Mouse (Mus musculus) lung, embryonic 14.5 days (tissue): ENCODE results near the gene Nxf1. TPM values are rescaled to one million over a fixed set of nuclear protein-coding genes. Genes with fewer than 3 reads are reported as not detected.

Experiments used
- ATAC-seq: fragments of 200-750 bp; cut with Nextera tagmentation; 2 replicates; pipeline ENCODE4 v1.8.0; 2017; ENCODE audit warnings: mild to moderate bottlenecking, moderate TSS enrichment, moderate library complexity; ENCODE audit not compliant: insufficient read depth
- DNase-seq: peaks from one replicate; pipeline ENCODE4 v3.0.0-alpha.2; 2015
- H3K27ac ChIP-seq: fragments of 300-500 bp; sonication (generic); 2 replicates; pipeline ENCODE4 v1.5.1; 2014; ENCODE audit warnings: low read depth, mild to moderate bottlenecking, moderate library complexity
- H3K27me3 ChIP-seq: fragments of 300-500 bp; sonication (generic); 2 replicates; pipeline ENCODE4 v1.6.1; 2014; ENCODE audit warnings: low read length, control low read depth; ENCODE audit not compliant: insufficient read depth
- H3K36me3 ChIP-seq: fragments of 300-500 bp; sonication (generic); 2 replicates; pipeline ENCODE4 v1.6.1; 2014; ENCODE audit warnings: control low read depth; ENCODE audit not compliant: insufficient read depth
- H3K4me1 ChIP-seq: fragments of 300-500 bp; sonication (generic); 2 replicates; pipeline ENCODE4 v1.6.1; 2014; ENCODE audit warnings: antibody characterized with exemption, control low read depth; ENCODE audit not compliant: insufficient read depth
- H3K4me2 ChIP-seq: fragments of 300-500 bp; sonication (generic); 2 replicates; pipeline ENCODE4 v1.6.1; 2014; ENCODE audit warnings: mild to moderate bottlenecking
- H3K4me3 ChIP-seq: fragments of 300-500 bp; sonication (generic); 2 replicates; pipeline ENCODE4 v1.5.1; 2014; ENCODE audit warnings: low read depth, low read length
- H3K9ac ChIP-seq: fragments of 300-500 bp; sonication (generic); 2 replicates; pipeline ENCODE4 v1.6.1; 2014
- H3K9me3 ChIP-seq: fragments of 300-500 bp; sonication (generic); 2 replicates; pipeline ENCODE4 v1.6.1; 2016; ENCODE audit warnings: low read depth, low read length, control low read depth
- CTCF ChIP-seq: IDR thresholded peaks from 2 replicates; pipeline ENCODE4 v1.5.1; 2016; ENCODE audit warnings: antibody characterized with exemption, low read depth
- WGBS: fragments of 180-500 bp; shearing (Covaris S2); extraction: QIAGEN DNeasy Blood & Tissue Kit; methylation state at CpG from one replicate; pipeline ENCODE4 v1.1.7; 2014; 5-methylcytosine and 5-hydroxymethylcytosine counted together
- polyA plus RNA-seq: library from polyadenylated mRNA; unstranded; fragments of >200 nt; fragmentation: Nextera tagmentation; extraction: Ambion mirVana; gene quantifications from 2 replicates; pipeline ENCODE4 v1.2.1, GENCODE M21; 2014

The Nxf1 gene
- polyA plus RNA-seq, 1 experiment from 2014 or later, result 195 TPM

DNA sequence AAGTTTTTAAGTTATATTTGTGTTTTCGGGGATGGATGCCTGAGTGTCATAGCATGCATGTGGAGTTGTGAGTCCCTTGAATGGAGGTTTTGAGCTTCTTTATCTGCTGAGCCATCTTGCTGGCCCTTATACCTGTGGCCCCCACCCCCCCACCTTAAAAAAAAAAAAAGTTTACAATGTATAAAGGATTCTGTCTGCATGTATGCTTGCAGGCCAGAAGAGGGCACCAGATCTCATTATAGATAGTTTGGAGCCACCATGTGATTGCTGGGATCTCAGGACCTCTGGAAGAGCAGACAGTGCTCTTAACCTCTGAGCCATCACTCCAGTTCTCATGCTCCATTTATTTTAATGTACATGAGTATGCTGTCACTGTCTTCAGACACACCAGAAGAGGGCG, 9.5 kb upstream of the Nxf1 start:
- WGBS, result 76% methylated on average over 2 of the region's 2 CpGs
- DNase-seq (peak; percentile 37), ATAC-seq (no peak)
- Histone ChIP-seq H3K27me3 (no peaks in the 10 kb centered on the region), H3K36me3 (peaks cover 97% of the 10 kb centered on the region), H3K4me3 (no peak overlapping the region), H3K4me2 (no peak overlapping the region), H3K4me1 (peaks cover 4% of the 10 kb centered on the region; the same call in 1 of the 2 replicates), H3K9ac (no peak overlapping the region), H3K27ac (no peak overlapping the region), H3K9me3 (no peaks in the 10 kb centered on the region)
- TF ChIP-seq CTCF, result peak; percentile 45

DNA sequence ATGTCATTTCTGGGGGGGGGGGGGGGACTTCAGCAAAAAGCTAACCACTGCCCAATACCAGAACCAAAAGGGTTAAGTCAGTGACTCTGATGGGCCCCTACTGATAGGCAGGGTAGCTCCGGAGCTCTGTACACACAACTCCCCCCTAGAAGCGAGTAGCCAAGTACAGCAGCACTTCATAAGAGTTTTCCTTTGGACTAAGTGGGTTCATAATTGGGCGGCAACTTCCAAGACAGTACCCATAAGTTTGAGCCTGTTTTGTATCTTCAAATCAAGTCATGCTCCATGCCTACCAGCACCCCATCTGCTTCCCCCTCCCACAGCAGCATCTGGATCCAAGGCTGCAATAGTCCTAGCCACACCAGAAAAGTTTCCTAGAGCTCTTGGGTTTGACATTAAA, 1.2 kb upstream of the Nxf1 start:
- H3K9ac ChIP-seq, result no peak overlapping the region
- peak overlapping the region; percentile 61 for H3K4me2 ChIP-seq
- H3K4me3 ChIP-seq, result peak overlapping the region; percentile 96; the same call in 1 of the 2 replicates
- no peak for TF ChIP-seq CTCF
- H3K4me1 ChIP-seq, result 0 out of 2 replicates have a peak, but pooled peaks cover 3% of the 10 kb centered on the region
- WGBS, result 61% methylated on average over 3 of the region's 3 CpGs
- no peak for DNase-seq
- H3K27me3 ChIP-seq, result no peaks in the 10 kb centered on the region
- ATAC-seq, result no peak
- no peaks in the 10 kb centered on the region for H3K9me3 ChIP-seq
- H3K27ac ChIP-seq, result no peak overlapping the region
- peaks cover 38% of the 10 kb centered on the region for H3K36me3 ChIP-seq

DNA sequence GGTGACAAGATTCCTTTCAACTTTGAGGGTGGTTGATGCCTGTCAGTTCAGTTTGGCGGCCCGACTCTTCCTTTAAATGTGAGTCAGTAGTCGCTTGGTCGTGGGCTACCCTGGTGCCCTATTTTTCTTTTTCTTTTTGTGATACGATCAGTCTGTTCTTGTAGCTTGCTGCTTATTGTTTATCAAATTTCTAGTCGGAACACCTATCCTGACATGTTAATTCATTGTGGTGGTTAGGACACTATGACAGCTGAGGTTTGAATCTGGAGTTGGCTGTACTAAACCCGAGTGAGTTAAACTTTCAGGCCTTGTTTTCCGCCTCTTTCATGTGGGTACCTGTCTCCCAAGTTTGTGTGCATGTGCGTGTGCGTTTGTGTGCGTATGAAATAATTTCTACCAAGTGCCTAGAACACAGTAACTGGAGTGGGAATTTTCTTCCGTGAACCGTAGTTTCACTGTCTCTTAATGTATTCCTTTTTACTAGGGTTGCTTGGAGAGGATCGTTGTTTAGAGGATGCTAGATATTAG, 662 bp downstream of the Nxf1 start:
- Histone ChIP-seq H3K9me3 (no peaks in the 10 kb centered on the region), H3K27me3 (no peaks in the 10 kb centered on the region), H3K27ac (peak overlapping the region; percentile 92), H3K4me1 (0 out of 2 replicates have a peak, but pooled peaks cover 3% of the 10 kb centered on the region), H3K4me3 (peak overlapping the region; percentile 96), H3K9ac (peak overlapping the region; percentile 96), H3K4me2 (peak overlapping the region; percentile 61), H3K36me3 (peaks cover 25% of the 10 kb centered on the region)
- 4% methylated on average over 14 of the region's 14 CpGs for WGBS
- TF ChIP-seq CTCF, result no peak
- ATAC-seq, result no peak
- no peak for DNase-seq

DNA sequence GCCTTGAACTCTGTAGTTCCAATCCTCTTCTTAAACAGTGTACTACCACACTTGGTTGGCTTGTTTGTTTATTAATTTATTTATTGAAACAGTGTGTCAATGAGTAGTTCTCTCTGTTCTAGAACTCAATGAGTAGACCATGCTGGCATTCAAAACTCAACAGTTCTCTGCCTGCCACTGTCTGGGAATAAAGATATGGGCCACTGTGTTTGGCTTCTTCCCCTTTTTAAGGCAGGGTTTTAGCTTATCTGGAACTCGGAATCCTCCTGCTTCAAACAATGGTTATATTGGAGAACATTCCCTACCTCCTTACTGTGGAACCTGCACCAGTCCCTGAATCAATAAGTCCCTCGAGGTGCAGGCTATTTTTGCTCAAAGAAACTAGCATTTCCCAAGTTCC, 2.0 kb downstream of the Nxf1 start:
- H3K4me2 ChIP-seq, result peak overlapping the region; percentile 61
- no peaks in the 10 kb centered on the region for H3K9me3 ChIP-seq
- no peak for ATAC-seq
- WGBS, result 75% methylated on average over 2 of the region's 2 CpGs
- no peak overlapping the region for H3K9ac ChIP-seq
- no peaks in the 10 kb centered on the region for H3K27me3 ChIP-seq
- H3K27ac ChIP-seq, result no peak overlapping the region
- peaks cover 29% of the 10 kb centered on the region for H3K36me3 ChIP-seq
- TF ChIP-seq CTCF, result no peak
- H3K4me1 ChIP-seq, result 0 out of 2 replicates have a peak, but pooled peaks cover 3% of the 10 kb centered on the region
- no peak for DNase-seq
- peak overlapping the region; percentile 96 for H3K4me3 ChIP-seq

DNA sequence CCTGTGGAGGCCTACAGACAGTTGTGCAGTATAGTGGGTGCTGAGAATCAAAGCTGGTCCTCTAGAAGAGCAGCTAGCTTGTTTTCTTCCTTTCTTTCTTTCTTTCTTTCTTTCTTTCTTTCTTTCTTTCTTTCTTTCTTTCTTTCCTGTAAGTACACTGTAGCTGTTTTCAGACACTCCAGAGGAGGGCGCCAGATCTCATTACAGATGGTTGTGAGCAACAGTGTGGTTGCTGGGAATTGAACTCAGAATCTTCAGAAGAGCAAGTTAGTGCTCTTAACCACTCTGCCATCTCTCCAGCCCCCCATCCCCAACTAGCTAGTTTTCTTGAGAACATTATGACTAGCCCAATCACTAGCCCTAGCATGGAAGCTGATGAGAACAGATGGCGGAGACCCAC, 3.9 kb downstream of the Nxf1 start:
- no peak for ATAC-seq

DNA sequence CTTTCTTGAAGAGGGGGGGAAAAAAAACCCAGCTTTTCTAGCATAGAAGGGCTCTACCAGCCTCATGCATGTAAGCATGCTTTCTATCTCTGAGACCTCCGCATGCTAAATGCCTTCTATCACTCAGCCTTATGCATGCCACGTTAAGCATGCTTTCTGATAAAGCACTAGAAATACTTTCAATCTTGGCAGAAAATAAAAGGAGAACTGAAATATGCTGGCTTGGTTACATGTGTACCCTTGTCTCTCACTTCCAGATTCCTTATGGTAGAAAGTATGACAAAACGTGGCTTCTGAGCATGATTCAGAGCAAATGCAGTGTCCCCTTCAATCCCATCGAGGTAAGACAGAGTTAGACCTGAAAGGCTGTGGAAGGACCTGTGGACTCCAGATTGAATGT, 6.4 kb downstream of the Nxf1 start:
- H3K9ac ChIP-seq, result no peak overlapping the region
- no peak overlapping the region for H3K4me3 ChIP-seq
- H3K4me2 ChIP-seq, result no peak overlapping the region
- H3K9me3 ChIP-seq, result no peaks in the 10 kb centered on the region; the same call in 1 of the 2 replicates
- H3K4me1 ChIP-seq, result no peaks in the 10 kb centered on the region
- DNase-seq, result no peak
- no peak for TF ChIP-seq CTCF
- H3K36me3 ChIP-seq, result peaks cover 61% of the 10 kb centered on the region
- H3K27me3 ChIP-seq, result no peaks in the 10 kb centered on the region
- H3K27ac ChIP-seq, result no peak overlapping the region
- ATAC-seq, result no peak
- 90% methylated on average over 4 of the region's 4 CpGs for WGBS

More for the DNA sequence above, 3.9 kb downstream of the Nxf1 start:
- Histone ChIP-seq H3K36me3 (peaks cover 36% of the 10 kb centered on the region), H3K27me3 (no peaks in the 10 kb centered on the region), H3K4me1 (0 out of 2 replicates have a peak, but pooled peaks cover 3% of the 10 kb centered on the region), H3K9me3 (no peaks in the 10 kb centered on the region; the same call in 1 of the 2 replicates), H3K27ac (no peak overlapping the region), H3K4me2 (no peak overlapping the region), H3K4me3 (no peak overlapping the region), H3K9ac (no peak overlapping the region)
- TF ChIP-seq CTCF, result no peak
- no peak for DNase-seq
- WGBS, result 90% methylated on average over 2 of the region's 2 CpGs

DNA sequence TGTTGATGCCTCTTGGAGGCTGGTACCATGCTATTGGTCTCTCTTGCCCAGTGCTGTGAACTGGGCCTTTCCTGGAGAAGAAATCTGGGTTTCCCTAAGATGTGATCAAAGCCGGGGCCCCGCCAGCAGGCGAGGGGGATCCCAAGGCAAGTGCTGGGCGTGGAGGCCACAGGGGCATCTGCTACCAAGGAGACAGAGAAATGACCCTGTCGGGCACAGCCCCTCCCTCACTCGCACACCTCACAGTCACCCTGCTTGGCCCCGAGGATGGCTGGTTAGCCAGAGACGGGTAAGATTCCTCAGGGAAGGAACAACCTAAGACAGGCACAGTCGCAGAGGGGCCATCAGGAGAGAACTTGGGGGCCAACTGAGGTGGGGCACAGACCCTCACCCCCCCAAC, 8.7 kb downstream of the Nxf1 start:
- H3K27ac ChIP-seq, result no peak overlapping the region
- ATAC-seq (no peak), DNase-seq (no peak)
- peaks cover 84% of the 10 kb centered on the region for H3K36me3 ChIP-seq
- H3K4me2 ChIP-seq, result no peak overlapping the region
- H3K9me3 ChIP-seq, result no peaks in the 10 kb centered on the region; the same call in 1 of the 2 replicates
- H3K4me3 ChIP-seq, result no peak overlapping the region
- TF ChIP-seq CTCF, result no peak
- WGBS, result over 99% methylated on average over 9 of the region's 9 CpGs
- no peaks in the 10 kb centered on the region for H3K27me3 ChIP-seq
- H3K4me1 ChIP-seq, result no peaks in the 10 kb centered on the region; the same call in 1 of the 2 replicates
- no peak overlapping the region for H3K9ac ChIP-seq
